Mouse (Mus musculus) kidney, postnatal 14 days (tissue): ENCODE data around the gene Pias4.
"Not testable (repeated sequence)": the region's sequence is repeated elsewhere in the genome, so short reads cannot be mapped to it uniquely, and the experiment has no call there.

ENCODE experiments used
- DNase-seq: peaks from one replicate; pipeline ENCODE4 v3.0.0; 2022; ENCODE audit warnings: mixed read lengths

The Pias4 gene

DNA sequence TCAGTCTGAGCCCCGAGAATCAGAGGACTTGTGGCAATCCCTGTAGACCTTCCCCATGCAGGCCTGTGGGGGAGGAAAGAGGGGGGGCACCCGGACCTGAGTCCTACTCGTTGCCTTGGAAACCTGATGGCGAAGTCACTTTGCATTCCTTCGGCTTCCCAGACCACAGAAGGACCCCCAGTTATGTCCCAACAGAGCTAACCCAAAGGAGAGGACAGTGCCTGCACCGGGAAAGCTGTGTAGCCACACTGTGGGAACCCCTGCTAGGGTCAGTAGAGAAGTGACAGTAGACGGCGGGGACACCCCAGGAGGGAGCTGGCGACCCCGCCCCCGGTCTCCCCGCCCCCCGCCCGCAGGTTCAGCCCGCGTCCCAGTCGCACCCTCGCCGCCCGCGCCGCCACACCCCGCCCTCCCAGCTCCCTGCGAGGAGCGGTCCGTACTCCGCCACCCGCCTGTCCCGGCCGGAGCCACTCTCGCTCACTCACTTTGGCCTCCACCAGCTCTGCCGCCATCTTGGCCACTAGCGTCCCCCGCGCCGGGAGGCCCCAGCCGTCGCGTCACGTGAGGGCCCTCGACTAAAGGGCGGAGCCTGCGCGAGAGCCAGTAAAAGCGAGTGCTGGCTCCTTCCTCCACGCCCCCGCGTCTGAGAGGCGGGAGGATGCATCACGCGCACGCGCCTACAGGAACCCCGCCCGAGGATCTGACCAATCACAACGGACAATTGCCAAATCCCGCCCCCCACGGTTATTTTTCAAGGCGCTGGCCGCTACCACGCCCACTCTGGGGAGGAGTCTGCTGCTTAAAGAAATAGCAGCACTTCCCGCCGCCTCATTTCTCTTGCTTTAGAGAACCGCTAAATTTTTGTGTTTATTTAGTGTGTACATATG is at the start of gene Pias4:
Gene Pias4 (minus strand): TSS at position 724 of the 887 bp plus-strand sequence.
- DNase-seq = peak; percentile 100

DNA sequence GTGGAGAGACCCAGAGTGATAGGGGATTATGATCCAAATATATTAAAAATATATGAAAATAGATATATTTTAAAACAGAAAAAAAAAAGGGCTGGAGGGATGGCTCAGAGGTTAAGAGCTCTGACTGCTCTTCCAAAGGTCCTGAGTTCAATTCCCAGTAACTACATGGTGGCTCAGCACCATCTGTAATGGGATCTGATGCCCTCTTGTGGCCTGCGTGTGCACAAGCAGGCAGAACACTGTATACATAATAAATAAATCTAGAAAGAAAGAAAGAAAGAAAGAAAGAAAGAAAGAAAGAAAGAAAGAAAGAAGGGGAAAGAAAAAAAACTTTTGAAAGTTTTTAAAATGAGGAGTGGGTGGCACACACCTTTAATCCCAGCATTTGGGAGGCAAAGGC is 49.5 kb upstream of the Pias4 start:
- not testable (repeated sequence) for DNase-seq

DNA sequence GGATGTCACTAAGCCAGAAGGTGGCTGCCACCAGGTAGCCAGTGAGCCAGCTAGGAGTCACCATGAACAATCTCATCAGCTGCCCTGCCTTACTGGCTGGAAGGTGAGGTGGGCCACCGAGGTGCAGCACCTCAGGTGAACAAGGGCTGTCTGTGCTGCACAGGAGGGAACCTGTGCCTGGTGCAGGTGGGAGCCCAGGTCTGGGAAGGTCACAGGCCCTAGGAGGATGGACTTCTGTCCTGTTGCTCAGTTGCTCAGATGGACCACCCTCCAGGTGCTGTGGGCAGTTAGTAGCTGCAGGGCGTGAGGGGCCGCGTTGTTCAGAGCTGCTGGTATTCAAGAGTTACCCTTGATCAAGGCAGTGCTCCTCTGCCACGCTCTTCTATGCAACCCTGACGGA is 49.1 kb upstream of the Pias4 start:
- no peak for DNase-seq

DNA sequence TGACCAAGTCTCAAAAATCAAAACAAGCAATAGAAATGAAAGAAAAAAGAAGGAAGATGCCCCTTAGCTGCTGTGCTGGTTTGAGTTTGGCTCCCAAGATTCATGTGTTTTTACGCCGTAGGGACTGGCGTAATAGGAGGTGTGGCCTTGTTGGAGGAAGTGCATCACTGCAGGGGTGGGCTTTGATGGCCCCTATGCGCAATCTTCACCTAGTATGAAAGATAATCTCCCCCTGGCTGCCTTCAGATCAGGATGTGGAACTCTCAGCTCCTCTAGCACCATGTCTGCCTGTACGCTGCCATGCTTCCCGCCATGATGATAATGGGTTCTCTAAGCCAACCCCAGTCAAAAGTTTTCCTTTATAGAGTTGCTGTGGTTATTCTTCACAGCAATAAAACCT is 48.5 kb upstream of the Pias4 start:
- no peak for DNase-seq

DNA sequence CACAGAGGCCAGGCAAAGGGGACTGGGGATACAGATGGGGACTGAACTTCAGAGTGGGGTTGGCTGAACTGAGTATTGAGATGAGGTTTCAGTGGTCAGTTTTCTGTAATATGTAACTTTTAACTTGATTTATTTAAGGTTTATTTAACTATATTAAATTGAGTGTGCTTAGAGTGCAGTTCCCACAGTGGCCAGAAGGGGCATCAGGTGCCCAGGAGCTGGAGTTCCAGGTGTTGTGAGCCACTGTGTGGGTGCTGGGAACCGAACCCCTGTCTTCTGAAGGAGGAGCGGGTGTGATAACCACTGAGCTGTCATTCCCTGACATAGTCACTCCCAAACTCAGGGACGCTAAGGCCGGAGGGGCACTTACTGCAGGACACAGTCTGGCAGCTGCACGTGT is 42.4 kb upstream of the Pias4 start:
- DNase-seq = no peak

DNA sequence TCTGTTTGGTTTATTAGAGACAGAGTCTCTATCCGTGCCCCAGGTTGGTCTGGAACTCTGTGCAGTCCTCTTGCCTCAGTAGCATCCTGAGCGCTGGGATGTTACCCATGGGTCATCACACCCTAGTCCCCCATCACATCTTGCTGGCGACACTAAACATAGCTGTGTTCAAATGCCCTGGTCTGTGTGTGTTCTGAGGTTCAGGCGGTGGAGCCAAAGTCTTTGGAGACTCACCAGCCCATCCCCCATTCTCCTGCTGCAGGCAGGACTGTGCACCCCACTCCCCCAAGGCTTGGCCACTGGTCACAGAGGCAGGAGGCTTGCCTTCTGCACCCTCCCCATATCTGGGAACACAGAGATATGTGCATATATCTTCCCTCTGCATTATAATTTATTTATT is 36.4 kb upstream of the Pias4 start:
- no peak for DNase-seq

DNA sequence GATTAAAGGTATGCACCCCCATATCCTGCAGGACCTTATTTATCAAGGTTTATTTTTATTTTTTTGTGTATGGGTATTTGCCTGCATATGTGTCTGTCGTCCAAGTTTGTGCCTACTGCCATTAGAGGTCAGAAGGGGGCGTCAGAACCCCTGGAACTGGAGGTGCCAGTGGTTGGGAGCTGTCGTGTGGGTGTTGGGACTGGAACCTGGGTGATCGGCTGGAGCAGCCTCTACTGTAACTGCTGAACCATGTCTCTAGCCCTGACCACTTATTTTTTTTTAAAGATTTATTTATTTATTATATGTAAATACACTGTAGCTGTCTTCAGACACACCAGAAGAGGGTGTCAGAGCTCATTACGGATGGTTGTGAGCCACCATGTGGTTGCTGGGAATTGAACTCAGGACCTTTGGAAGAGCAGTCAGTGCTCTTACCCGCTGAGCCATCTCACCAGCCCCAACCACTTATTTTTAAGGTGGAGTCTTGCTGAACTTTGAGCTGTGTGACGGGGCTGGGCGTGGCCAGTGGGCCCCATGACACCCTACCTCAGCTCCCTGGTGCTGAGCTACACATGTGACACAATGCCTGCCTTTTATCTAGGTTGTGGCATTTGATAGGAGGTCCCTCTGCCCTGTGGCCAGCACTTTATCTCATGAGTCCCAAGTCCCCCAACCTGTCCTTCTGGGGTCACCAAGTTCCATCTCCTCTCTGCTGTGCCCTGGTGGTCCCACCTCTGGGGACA is 35.4 kb upstream of the Pias4 start:
- no peak for DNase-seq

DNA sequence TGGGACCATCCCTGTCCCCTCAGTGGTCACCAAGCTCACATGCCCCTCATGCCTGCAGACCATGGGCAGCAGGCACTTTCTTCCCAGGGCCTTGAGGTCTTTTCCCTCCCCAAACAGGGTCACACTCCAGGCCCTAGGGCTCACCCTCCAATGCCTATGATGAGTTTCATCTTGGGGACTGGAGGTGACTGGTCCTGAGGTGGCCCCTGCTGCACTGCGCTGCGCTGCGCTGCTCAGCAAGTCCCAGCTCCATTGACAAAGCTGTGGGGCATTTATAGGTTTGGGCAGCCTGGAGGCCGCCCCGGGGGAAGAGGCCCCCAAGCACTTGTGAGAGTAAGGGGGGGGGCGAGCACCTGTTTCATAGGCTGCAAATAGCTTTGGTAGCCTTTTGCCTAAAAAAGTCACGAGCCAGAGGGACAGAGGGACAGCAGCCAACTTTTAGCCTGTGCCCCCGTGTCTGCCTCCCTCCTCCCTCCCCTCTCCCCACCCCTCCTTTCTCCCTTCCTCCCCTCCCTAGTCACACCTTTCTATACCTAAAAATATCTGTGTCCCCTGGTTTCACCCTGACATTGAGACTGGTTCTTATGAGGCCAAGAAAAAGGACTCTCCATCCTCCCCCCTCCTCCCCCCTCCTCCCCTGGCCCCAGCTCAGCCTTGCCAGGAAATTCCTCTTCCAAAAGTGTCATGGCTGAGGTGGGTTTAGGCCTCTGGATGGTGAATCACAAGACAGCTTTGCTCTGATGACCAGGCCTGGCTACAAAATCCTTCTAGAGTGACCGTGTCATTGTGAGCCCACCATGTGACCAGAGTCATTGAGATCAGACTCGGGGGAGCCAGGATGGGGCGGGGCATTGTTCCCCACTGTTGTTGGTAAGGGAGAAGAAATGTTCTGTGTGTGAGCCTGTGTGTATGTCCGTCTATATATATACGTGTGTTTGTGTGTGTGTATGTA is 34.4 kb upstream of the Pias4 start, which contains the start of gene Nmrk2:
Gene Nmrk2 (minus strand): TSS at position 245 of the 952 bp plus-strand sequence.
- DNase-seq = no peak

DNA sequence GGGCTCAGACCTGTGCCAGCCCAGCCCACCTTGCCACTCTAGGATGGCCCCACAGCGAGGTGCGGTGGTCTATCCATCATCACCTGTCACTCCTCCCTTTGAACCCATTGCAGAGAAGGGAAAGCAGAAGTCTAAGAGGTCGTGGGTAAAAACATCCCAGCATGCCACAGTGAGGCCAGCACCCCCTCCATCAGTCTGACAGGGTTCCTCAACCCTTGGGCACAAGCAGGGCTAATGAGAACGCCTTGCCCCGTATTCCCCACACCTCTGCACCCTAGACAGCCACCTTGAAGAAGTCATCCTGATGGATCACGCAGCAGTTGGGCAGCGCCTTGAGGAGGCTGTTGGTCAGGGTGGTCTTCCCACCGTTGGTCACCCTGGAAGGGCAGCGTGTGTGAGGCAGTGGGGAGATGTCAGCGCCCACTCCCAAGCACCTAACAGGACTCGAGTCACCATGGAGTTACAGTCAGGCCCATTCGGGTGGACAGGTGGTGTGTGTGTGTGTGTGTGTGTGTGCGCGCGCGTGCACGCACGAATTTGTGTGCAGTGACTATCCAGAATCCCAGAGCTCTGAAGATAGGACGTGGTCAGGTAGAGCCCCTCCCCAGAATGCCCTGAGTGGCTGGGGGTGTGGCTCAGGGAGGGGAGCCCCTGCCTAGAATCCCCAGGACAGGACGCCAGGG is 33.0 kb upstream of the Pias4 start:
- DNase-seq = no peak

DNA sequence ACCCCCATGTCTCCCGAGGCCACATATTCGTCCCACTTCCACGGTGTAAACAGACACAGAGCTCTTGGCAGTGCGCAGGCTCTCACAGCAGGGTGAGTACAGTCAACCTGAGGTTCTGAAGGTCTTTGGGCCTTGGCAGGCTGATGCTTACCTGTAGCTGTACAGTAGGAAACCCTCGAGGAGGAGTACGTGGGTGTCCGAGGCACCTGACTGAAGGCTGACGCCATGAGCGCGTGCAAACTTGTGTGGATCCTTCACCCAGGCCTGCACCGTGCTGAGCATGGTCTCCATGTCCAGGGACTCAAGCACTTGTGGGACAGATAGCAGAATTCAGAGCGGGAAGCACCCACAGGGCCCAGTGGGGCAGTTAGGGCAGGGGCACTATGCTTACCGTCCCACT is 32.4 kb upstream of the Pias4 start:
- DNase-seq = no peak

DNA sequence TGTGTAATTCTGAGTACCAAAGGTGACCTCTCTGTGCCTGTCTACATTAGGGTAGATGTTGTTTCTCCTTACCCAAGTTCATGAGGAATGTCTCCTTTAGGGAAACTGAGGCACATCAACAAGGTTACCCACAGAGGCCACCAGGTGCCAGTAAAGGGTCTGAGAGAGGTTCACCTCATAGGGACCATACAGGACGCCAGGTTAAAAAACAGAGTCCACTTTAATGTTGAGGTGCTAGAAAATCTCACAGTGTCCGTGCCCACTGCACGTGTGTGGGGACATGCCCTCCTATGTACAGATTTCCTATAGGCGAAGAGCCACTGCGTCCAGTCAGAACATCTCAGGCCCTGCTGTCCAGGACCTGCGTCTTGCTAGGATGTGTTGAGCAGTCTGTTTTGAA is 31.3 kb upstream of the Pias4 start:
- no peak for DNase-seq

DNA sequence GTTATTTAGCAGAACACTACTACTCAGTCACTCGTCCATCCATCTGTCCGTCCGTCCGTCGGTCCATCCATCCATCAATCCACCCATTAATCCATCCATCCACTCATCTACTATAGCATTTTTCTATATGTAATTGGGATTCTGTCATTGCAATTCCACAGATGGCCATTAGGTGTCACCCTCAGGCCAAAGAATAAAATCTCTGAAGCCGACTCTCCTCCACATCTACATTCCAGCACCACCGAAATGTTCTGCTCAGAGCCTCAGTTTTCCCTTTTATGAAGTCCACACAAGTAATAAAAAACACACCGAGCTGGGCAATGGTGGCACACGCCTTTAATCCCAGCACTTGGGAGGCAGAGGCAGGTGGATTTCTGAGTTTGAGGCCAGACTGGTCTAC is 30.5 kb upstream of the Pias4 start:
- peak; percentile 71 for DNase-seq

DNA sequence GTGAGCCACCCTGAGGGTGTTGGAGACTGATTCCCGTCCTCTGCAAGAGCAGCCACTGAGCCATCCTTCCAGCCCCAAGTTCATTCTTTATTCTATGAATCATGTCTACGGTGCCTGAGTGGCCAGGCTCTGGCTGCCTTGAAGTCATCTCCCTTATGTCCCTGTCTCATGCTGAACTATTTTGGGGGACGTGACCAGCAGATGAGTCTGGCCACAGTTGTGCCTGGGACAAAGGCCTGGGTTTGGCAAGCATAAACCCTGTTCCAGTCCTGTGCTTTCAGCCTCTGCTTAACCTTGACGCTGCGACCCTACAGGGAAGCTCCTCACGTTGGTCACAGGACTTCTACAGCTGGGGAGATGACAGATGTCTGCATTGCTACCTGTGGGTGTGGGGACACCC is 29.6 kb upstream of the Pias4 start:
- no peak for DNase-seq

DNA sequence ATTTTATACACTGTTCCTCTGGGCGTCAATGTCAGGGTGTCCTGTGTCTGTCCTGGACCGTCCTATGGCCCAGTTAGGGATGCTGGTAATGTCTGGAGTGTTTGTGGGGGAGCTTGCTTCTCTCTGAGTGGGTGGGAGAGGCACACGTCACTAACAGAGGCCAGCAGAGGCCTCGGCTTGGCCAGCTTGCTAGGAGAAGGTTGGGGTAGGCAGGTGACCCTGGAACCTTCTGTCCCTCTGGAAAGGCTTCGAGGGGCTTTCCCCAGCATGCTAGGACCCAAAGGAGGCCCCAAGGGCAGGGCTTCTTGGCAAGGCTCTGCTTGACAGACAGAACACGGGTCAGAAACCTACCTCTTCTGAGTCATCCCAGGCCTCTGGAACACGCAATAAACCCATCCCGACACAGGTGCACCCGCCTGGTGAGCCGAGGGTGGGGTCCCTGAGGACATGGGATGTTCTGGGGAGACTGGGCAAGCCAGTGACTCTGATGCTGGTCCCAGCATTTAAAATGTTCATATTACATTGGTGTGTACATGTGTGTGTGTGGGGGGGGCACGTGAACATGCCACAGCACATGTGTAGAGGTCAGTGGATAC is 28.8 kb upstream of the Pias4 start:
- no peak for DNase-seq

DNA sequence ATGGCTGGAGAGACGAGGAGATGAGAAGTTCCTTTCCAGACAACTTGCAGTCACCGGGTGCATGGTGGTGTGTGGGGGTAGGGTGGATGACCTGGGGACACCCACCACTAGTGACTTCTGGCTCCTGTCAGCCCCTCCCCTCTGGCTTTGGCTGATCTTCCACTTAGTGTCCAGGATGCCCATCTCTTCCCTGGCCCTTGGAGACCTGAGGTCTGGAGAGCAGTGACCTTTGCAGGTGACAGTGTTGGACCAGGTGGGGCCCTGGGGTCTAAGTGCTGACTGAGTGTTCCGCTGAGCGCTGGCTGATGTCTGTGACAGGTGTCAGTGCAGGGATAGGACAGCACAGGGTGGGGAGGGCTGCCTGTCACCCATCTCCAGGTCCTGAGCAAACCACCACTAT is 27.6 kb upstream of the Pias4 start:
- no peak for DNase-seq

DNA sequence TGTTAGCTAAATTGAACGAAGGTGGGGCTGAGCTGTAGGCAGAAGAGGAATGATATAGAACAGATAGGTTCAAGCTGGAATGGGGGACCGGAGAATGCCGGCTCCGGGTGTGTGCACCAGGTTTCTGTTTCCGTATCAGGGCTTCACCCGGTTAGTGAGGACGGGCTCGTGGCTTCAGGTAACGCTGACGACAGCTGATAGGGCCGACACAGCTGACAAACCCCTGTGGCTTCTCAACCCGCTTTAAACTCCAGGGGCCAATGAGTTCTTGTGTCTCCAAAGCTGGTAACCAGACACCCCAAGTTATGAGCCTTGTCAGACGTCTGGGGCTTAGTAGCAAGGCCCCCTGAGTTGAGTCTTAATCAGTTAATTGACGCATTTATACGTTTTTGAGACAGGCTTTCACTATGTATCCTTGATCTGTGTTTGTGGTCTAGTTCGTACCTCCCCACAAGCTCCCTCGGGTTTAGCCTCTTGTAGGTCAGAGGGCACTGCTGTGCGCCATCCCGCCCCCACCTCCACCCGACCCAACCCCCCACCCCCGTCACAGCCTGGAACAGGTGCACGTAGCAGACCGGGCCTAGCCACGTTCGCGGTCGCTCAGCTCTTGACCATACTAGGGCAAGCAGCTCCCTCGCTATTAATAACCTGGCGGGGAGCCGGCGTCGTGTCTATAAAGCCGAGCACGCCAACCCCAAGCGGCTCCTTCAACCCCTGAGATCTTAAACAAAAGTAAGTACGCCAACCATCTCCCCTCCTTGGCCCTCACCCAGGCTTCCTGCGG is 26.5 kb upstream of the Pias4 start:
- no peak for DNase-seq

DNA sequence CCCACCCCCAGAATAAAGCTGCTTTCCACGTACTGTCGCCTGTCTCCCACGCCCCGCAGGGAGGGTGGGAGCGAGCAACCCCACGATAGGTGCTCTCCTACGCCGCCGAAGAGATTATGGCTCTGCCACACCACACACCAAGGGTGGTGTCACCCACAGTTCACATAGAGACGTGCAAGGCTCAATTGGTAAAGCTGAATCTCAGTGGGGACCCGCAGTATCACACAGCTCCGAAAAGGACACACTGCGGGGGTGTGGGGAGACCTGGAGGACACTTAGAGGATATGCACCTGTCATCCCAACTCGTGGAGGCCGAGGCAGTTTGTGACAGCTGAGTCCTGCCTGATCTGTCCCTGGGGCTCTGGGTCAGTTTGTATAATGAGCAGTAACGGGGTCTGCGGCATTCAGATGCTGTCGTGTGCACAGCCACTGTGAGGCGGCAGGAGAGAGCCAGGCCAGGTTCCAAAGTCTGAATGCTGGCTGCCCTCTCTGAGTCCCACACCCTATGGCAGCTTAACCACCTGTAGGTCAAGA is 25.3 kb upstream of the Pias4 start:
- DNase-seq = peak; percentile 60

DNA sequence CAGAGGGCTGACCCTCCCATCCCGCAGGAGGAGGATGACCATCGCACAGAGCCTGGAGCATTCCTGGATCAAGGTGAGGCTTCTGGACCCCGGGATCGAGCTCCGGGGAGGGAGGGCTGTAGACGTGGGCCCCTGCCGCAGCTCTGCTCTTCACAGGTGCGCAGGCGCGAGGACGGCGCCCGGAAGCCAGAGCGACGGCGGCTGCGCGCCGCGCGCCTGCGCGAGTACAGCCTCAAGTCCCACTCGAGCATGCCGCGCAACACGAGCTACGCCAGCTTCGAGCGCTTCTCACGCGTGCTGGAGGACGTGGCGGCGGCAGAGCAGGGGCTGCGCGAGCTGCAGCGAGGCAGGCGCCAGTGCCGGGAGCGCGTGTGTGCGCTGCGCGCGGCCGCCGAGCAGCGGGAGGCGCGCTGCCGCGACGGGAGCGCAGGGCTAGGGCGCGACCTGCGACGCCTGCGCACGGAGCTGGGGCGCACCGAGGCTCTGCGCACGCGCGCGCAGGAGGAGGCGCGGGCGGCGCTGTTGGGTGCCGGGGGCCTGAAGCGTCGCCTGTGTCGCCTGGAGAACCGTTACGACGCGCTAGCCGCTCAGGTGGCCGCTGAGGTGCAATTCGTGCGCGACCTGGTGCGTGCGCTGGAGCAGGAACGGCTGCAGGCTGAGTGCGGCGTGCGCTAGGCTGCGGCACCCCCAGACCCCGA is 24.7 kb upstream of the Pias4 start:
- DNase-seq = peak; percentile 92

DNA sequence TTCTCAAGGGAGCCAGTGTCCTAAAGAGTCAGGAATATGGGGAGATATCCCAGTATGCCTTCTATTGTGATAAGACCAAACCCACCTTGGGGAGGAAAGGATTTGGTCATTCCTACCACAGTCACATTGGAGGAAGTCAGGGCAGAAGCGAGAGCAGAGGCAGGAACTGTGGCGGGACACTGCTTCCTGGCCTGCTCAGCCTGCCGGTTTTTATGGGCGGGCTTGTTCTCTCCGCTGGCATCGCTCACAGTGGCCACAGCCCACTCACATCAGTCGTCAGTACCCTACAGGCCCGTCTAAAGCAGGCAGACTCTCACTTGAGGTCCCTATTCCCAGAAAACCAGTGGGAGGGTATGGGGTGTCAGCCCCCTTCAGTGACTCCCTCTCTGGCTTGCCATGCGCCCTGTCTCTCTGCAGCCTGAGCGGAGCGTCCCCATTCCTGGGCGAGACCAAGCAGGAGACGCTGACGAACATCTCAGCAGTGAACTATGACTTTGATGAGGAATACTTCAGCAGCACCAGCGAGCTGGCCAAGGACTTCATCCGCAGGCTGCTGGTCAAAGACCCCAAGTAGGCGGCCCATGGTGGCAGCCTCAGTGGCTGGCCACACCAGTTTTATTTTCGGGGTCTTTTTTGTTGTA is 23.7 kb upstream of the Pias4 start:
- DNase-seq = peak; percentile 43

DNA sequence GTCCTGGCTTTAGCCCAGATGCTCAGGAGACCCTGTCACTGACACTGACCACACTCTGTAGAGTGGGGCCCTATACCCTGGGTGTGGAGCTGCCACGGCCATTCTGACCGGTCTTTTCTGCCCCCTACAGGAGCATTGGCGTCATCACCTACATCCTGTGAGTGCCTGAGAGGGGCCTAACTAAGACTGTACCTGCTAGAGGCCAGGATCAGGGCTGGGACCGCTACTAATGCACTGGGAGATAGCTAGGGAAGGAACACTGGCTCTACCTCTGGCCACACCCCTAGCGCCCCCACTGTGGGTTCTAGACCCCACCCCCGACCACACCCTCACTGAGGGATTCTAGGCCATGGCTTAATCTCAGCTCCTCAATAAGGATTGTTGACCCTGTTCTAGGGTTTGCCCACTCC is 23.2 kb upstream of the Pias4 start:
- no peak for DNase-seq
